Comparison of ENCODE assay signal across 8 mouse cellular contexts in the genomic region with DNA sequence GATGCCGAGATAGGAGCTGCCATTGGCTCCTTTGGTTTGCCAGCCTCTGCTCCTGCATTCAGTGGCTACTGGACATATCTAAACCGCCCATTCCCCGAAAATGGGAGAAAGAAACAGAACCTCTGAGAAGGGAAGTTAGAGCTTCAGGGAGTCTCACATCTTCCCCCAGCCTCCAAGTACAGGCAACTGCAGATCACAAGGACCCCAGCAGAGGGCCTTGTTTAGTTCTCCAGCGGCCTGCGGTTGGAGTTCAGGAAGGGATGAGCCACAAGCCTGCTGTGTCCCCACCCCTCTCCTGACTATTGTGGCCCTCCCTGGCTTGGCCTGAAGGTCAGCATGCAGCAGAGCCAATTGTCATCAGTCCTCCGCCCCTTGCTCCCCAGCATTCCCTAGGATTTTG. TPM values are rescaled to one million over a fixed set of nuclear protein-coding genes. Genes with fewer than 3 reads are reported as not detected.
DNase-seq lines count a peak whose midpoint lies in the region; ATAC-seq lines count a peak whose summit lies in the region.

No protein-coding gene starts in this region.

- H3K4me3 ChIP-seq in hindbrain, embryonic 16.5 days (ENCODE audit: low read length), result peak overlapping the region; percentile 86

- no peaks in the 10 kb centered on the region for H3K9me3 ChIP-seq in hindbrain, embryonic 16.5 days (ENCODE audit: control insufficient read depth, low read length)

- ATAC-seq in hindbrain, embryonic 16.5 days, result peak; percentile 32

- no peaks in the 10 kb centered on the region for H3K27me3 ChIP-seq in hindbrain, embryonic 16.5 days (replicated peaks; ENCODE audit: control insufficient read depth, insufficient read depth, low read length)

- H3K27ac ChIP-seq in hindbrain, embryonic 16.5 days (ENCODE audit: low read depth, low read length), result peak overlapping the region; percentile 92

- peak; percentile 4 for DNase-seq in adipocyte (ENCODE audit: low spot score)
- peak; percentile 44 to 68 for DNase-seq in cerebellum, postnatal 4 days (ENCODE audit: low spot score in 2 of 2)
- peak; percentile 43 to 46 for DNase-seq in gastrocnemius, adult 8-10 months (ENCODE audit: low spot score in 2 of 2)
- peak; percentile 48 for DNase-seq in left cerebral cortex, adult 11 months (ENCODE audit: low spot score)
- DNase-seq in lung, postnatal 14 days, result peak; percentile 75
- peak; percentile 60 for DNase-seq in ovary, postnatal 14 days (ENCODE audit: low spot score)
- DNase-seq in urinary bladder, postnatal 36 days (ENCODE audit: low spot score in 2 of 2), result peak; percentile 49 to 51

- WGBS in hindbrain, embryonic 16.5 days, result 17% methylated on average over 6 of the region's 6 CpGs

- peak overlapping the region; percentile 93 for H3K9ac ChIP-seq in hindbrain, embryonic 16.5 days (ENCODE audit: low read depth, low read length)

- peak overlapping the region; percentile 91 for H3K4me2 ChIP-seq in hindbrain, embryonic 16.5 days (ENCODE audit: low read length)

- no peaks in the 10 kb centered on the region for H3K36me3 ChIP-seq in hindbrain, embryonic 16.5 days (ENCODE audit: control insufficient read depth, insufficient read depth, low read length)

- H3K4me1 ChIP-seq in hindbrain, embryonic 16.5 days (ENCODE audit: control insufficient read depth, insufficient read depth, low read depth, low read length), result peaks cover 10% of the 10 kb centered on the region

RNA-seq across cellular contexts. Expression of a gene that starts 0.8 kb away (rescaled TPM):
- 10 to 100 TPM; 64.6 to 75.6 (median 69.4) TPM for total RNA-seq in gastrocnemius, adult 8-10 months (2022)
- 18.9 and 21.0 TPM in 2 replicates for polyA plus RNA-seq in hindbrain, embryonic 16.5 days (2015; fragmentation: Nextera tagmentation; extraction: Ambion mirVana)

Comparison
In these comparisons a context has a peak if more than half of its experiments do, and no peak if none do; other contexts are left out.
1. Peak in every context shown above with its lines: DNase-seq, ATAC-seq, H3K4me3 ChIP-seq and H3K27ac ChIP-seq.
2. DNase-seq: peak in every context shown above with its lines; median percentile 75 in lung, postnatal 14 days; 60 in ovary, postnatal 14 days; 56 in cerebellum, postnatal 4 days; 50 in urinary bladder, postnatal 36 days; 48 in left cerebral cortex, adult 11 months; 44 in gastrocnemius, adult 8-10 months; 4 in adipocyte.